Mouse (Mus musculus) ES-E14 (cell line): ENCODE measurements at regions not wholly inside any gene's neighbourhood (a gene's known extent, or its start where the extent isn't known, plus 50 kb on each side); places are given as distances from the start of the nearest gene placed in this dataset.
A peak's percentile ranks its signal among the peaks of the same experiment; 100 is the strongest.

ENCODE experiments used
- DNase-seq: peaks from one replicate; pipeline ENCODE4 v3.0.0-alpha.2; 2013; ENCODE audit warnings: low read depth, low spot score
- H3K27ac ChIP-seq: 2 replicates; pipeline ENCODE4 v1.5.1; 2012; ENCODE audit warnings: low read depth, mild to moderate bottlenecking, low read length, moderate library complexity, mixed read lengths; ENCODE audit not compliant: poor library complexity, insufficient read depth, severe bottlenecking
- H3K36me3 ChIP-seq: 2 replicates; pipeline ENCODE4 v1.6.1; 2012; ENCODE audit warnings: mild to moderate bottlenecking, low read length, moderate library complexity, mixed read lengths; ENCODE audit not compliant: control insufficient read depth, poor library complexity, insufficient read depth, severe bottlenecking
- H3K4me1 ChIP-seq, 2 experiments: fragments of 150-350 bp in 1 of 2; sonication (generic) in 1 of 2; 2 replicates each; pipeline ENCODE4 v1.6.1; 2012; ENCODE audit warnings: low read length in 2 of 2, mild to moderate bottlenecking in 1 of 2, mixed read lengths in 1 of 2; ENCODE audit not compliant: control insufficient read depth in 2 of 2, insufficient read depth in 2 of 2, poor library complexity in 1 of 2
- H3K4me3 ChIP-seq, 2 experiments: fragments of 150-350 bp in 1 of 2; sonication (generic) in 1 of 2; 2 replicates each; pipeline ENCODE4 v1.5.1; 2012; ENCODE audit warnings: low read length in 2 of 2, low read depth in 1 of 2, mild to moderate bottlenecking in 1 of 2, mixed read lengths in 1 of 2; ENCODE audit not compliant: insufficient read depth in 1 of 2, poor library complexity in 1 of 2, severe bottlenecking in 1 of 2
- H3K9ac ChIP-seq: 2 replicates; pipeline ENCODE4 v1.6.1; 2012; ENCODE audit warnings: low read depth, mild to moderate bottlenecking, low read length, mixed read lengths; ENCODE audit not compliant: poor library complexity, insufficient read depth, severe bottlenecking
- H3K9me3 ChIP-seq: fragments of 150-350 bp; sonication (generic); 2 replicates; pipeline ENCODE4 v1.6.1; 2012; ENCODE audit warnings: low read depth, mild to moderate bottlenecking, low read length; ENCODE audit not compliant: control insufficient read depth, insufficient read depth
- CHD2 ChIP-seq: IDR thresholded peaks from 2 replicates; pipeline ENCODE4 v1.6.1; 2014; ENCODE audit warnings: mild to moderate bottlenecking, low read depth, low read length, inconsistent platforms
- HCFC1 ChIP-seq: IDR thresholded peaks from 2 replicates; pipeline ENCODE4 v1.6.1; 2012; ENCODE audit warnings: low read length, inconsistent platforms, borderline replicate concordance; ENCODE audit not compliant: insufficient read depth
- MAFK ChIP-seq: IDR thresholded peaks from 2 replicates; pipeline ENCODE4 v1.6.1; 2014; ENCODE audit warnings: mild to moderate bottlenecking, low read depth, low read length, inconsistent platforms; ENCODE audit not compliant: insufficient read depth
- ZC3H11A ChIP-seq: IDR thresholded peaks from 2 replicates; pipeline ENCODE4 v1.6.1; 2012; ENCODE audit warnings: low read depth, mild to moderate bottlenecking, inconsistent platforms, low read length, borderline replicate concordance
- ZNF384 ChIP-seq: IDR thresholded peaks from 2 replicates; pipeline ENCODE4 v1.6.1; 2012; ENCODE audit warnings: low read depth, low read length, inconsistent platforms
- in situ Hi-C, 2 experiments: fragments of 600-800 bp; cut with MboI; formaldehyde crosslinking; loops; one replicate each; pipeline ENCODE4 v1.15.1; 2025; ENCODE audit warnings: low sequenced_read_pairs in 2 of 2, inconsistent platforms in 1 of 2; ENCODE audit not compliant: unreplicated experiment in 2 of 2

GRCm38 (mm10) chr3:149190856-149191576, 200.7 kb upstream of the Adgrl2 start:
- no peak for DNase-seq
- TF ChIP-seq MAFK: no peak
- no peak for TF ChIP-seq ZC3H11A
- no peak for TF ChIP-seq ZNF384
- no peak for TF ChIP-seq HCFC1
- no peak for TF ChIP-seq CHD2
- Histone ChIP-seq H3K36me3 (no peaks in the 10 kb centered on the region), H3K27ac (no peak overlapping the region), H3K4me3 (peak overlapping the region in 1 of 2 experiments; percentile 36; a peak in 2 of 4 replicates), H3K9ac (no peak overlapping the region), H3K4me1 (no peaks in the 10 kb centered on the region), H3K9me3 (no peaks in the 10 kb centered on the region)
- in situ Hi-C loops: no loop called here

DNA sequence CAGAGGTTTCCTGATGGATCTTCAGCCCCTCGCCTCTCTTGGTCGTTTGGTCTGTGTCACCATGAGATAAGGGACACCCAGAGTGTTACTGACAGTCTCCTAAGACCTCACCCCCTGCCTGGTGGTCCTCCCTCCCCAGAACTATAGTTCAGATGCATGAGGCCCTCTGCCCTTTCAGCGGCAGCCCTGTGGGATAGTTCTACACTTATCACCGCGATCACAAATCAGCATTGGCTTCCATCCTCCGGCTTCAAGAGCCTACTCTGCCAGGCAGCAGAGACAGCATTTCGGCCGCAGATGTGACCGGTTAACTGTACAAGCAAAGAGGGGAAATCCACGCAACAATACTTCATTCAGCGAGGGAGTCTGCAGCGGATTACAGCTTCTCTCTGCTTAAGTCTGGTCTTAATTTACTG, 193.8 kb upstream of the Adgrl2 start:
- H3K4me3 ChIP-seq: no peak overlapping the region

DNA sequence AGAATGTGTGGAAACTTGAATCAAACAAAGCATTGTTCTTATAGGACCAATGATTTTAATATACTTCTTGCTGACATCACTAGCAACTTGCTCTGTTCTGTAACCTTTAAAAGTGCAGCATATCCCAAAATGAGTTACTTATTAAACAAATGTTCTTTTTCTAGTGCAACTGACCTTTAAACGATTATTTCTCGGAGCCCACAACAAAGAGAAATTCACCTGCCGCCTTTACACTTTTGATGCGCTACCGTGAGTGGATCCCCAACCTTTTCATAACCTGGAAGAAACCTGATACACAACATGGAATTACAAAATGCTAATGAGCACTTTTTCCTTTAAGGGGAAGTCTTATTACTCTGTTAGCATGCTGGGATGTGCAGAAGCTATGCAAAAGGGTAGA, 191.7 kb upstream of the Adgrl2 start:
- no peaks in the 10 kb centered on the region for H3K4me1 ChIP-seq
- H3K27ac ChIP-seq: no peak overlapping the region
- no peaks in the 10 kb centered on the region for H3K36me3 ChIP-seq
- TF ChIP-seq ZC3H11A (no peak), ZNF384 (no peak), HCFC1 (no peak), CHD2 (no peak), MAFK (no peak)
- no peak for DNase-seq
- H3K9ac ChIP-seq: no peak overlapping the region
- in situ Hi-C loops: no loop called here
- no peak overlapping the region for H3K4me3 ChIP-seq
- no peaks in the 10 kb centered on the region for H3K9me3 ChIP-seq

More for the DNA sequence above, 193.8 kb upstream of the Adgrl2 start:
- Histone ChIP-seq H3K4me1 (no peaks in the 10 kb centered on the region), H3K27ac (no peak overlapping the region), H3K9ac (no peak overlapping the region), H3K36me3 (no peaks in the 10 kb centered on the region), H3K9me3 (no peaks in the 10 kb centered on the region)
- in situ Hi-C loops: no loop called here
- TF ChIP-seq MAFK (no peak), ZNF384 (no peak), HCFC1 (no peak), ZC3H11A (no peak), CHD2 (no peak)
- no peak for DNase-seq

DNA sequence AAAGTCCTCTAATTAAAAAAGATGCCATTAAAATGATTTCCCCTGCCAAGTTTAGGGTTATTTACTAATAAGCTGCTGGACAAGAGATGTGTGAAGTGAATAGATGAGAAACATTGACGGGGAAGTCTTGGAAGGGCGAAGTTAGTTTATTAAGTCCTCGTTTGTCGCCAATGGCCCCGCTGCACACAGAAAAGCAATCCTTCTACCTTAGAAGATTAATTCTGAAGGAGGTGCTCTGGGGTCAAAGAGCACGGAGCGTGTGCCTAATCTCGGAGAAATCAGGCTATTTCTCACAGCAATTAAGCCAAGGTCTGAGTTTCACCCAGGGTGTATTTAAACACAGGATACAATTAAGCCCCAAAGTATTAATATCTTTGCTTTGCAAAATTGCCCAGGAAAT, 189.8 kb upstream of the Adgrl2 start:
- in situ Hi-C loops: no loop called here
- no peak for DNase-seq
- no peak for TF ChIP-seq ZNF384
- no peak overlapping the region for H3K9ac ChIP-seq
- no peaks in the 10 kb centered on the region for H3K36me3 ChIP-seq
- no peaks in the 10 kb centered on the region for H3K4me1 ChIP-seq
- no peaks in the 10 kb centered on the region for H3K9me3 ChIP-seq
- H3K4me3 ChIP-seq: no peak overlapping the region
- H3K27ac ChIP-seq: no peak overlapping the region

DNA sequence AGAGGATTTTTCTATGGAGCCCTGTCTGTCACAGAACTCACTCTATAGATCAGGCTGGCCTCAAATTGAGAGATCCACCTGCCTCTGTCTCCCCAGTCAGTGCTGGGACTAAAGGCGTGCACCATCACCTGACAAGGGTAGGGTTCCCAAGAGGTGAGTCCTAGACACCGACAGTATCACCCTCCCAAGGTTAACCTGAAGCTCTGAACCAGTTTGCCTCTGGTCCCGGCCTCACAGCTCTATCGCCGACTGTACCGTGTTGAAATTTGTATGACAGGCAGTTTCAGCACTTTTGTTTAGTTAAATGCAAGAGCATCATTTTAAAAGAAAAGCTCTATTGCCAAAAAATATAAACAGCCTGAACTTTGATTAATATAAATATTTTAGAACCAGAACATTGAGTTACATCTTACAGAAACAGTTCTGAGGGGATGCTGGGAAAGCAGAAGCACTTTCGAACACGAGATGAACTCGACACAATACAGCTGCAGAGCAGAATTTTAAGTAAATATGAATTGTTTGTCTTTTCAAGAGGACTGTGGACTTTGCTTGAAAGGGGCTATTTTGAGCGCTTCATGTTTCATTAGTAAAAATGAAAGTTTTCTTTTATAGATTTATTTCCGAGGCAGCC, 189.2 kb upstream of the Adgrl2 start:
- Histone ChIP-seq H3K27ac (no peak overlapping the region), H3K9me3 (no peaks in the 10 kb centered on the region), H3K4me1 (no peaks in the 10 kb centered on the region; a peak in 1 of 4 replicates), H3K36me3 (no peaks in the 10 kb centered on the region), H3K4me3 (no peak overlapping the region), H3K9ac (no peak overlapping the region)
- DNase-seq: no peak
- TF ChIP-seq MAFK (no peak), CHD2 (no peak), ZC3H11A (no peak), HCFC1 (no peak), ZNF384 (no peak)
- in situ Hi-C loops: no loop called here
